Comparison of ENCODE assay signal across 25 mouse cellular contexts in genomic region chr5:116579533-116579932, GRCm38 (mm10). TPM values are rescaled to one million over a fixed set of nuclear protein-coding genes. Genes with fewer than 3 reads are reported as not detected.
DNase-seq lines count a peak whose midpoint lies in the region; ATAC-seq and TF ChIP-seq lines count a peak whose summit lies in the region.
"Had no signal": no experiment of that assay in that cellular context is flagged by ENCODE, and none has a peak within 500 bp of the region (broad histone marks: within the 10 kb centered on the region; RNA-seq: fewer than 3 reads in every experiment).

No protein-coding gene starts in this region.

- H3K36me3 ChIP-seq in forebrain, embryonic 15.5 days = peaks cover 16% of the 10 kb centered on the region
- H3K36me3 ChIP-seq in forebrain, embryonic 11.5 days (ENCODE audit: control insufficient read depth, insufficient read depth, low read length) = no peaks in the 10 kb centered on the region; the same call in 1 of the 2 replicates
- H3K36me3 ChIP-seq in lung, postnatal 0 days (ENCODE audit: insufficient read depth, low read length) = no peaks in the 10 kb centered on the region
- H3K36me3 ChIP-seq: limb, embryonic 13.5 days; liver, embryonic 12.5 days; stomach, embryonic 15.5 days had no signal

- peak overlapping the region; percentile 59; the same call in 1 of the 2 replicates for H3K27ac ChIP-seq in forebrain, embryonic 15.5 days (replicated peaks)
- H3K27ac ChIP-seq in forebrain, embryonic 11.5 days (ENCODE audit: low read depth, low read length) = no peak overlapping the region
- H3K27ac ChIP-seq in left cerebral cortex, adult 2 months = no peak overlapping the region
- no peak overlapping the region for H3K27ac ChIP-seq in lung, postnatal 0 days (ENCODE audit: low read length)
- H3K27ac ChIP-seq: embryonic facial prominence, embryonic 10.5 days; heart, adult 2 months; hindbrain, embryonic 13.5 days; kidney, postnatal 0 days; limb, embryonic 13.5 days; liver, embryonic 12.5 days; stomach, embryonic 15.5 days had no signal

- TF ChIP-seq EP300 in lung, postnatal 0 days (IDR thresholded peaks at IDR 0.05) = no peak

- TF ChIP-seq CTCF in left cerebral cortex, adult 2 months (IDR thresholded peaks at IDR 0.05) = peak; percentile 24
- TF ChIP-seq CTCF in lung, postnatal 0 days (IDR thresholded peaks at IDR 0.05) = no peak

- 72% methylated on average over 8 of the region's 8 CpGs for whole genome bisulfite sequencing in forebrain, embryonic 15.5 days
- WGBS in forebrain, embryonic 11.5 days = 92% methylated on average over 8 of the region's 8 CpGs
- 80% methylated on average over 8 of the region's 8 CpGs for whole genome bisulfite sequencing in lung, postnatal 0 days

- intact Hi-C loops in left cerebral cortex, adult 2 months (cut with DNase I) = no loop called here
- intact Hi-C loops in left cerebral cortex, postnatal 4 days (cut with DNase I) = no loop called here

- no peak for ATAC-seq in forebrain, embryonic 15.5 days (replicated peaks)
- no peak for ATAC-seq in forebrain, embryonic 11.5 days (replicated peaks; ENCODE audit: low FRiP score)
- no peak for ATAC-seq in lung, postnatal 0 days
- ATAC-seq: activated CD4-positive, CD25-positive, alpha-beta regulatory T cell, adult 4 months; liver, embryonic 12.5 days; midbrain, embryonic 16.5 days had no signal

- H3K9ac ChIP-seq in forebrain, embryonic 15.5 days (replicated peaks) = no peak overlapping the region
- H3K9ac ChIP-seq in forebrain, embryonic 11.5 days (ENCODE audit: low read length) = no peak overlapping the region
- no peak overlapping the region for H3K9ac ChIP-seq in lung, postnatal 0 days (replicated peaks; ENCODE audit: low read depth)
- H3K9ac ChIP-seq: hindbrain, embryonic 13.5 days; limb, embryonic 13.5 days; liver, embryonic 12.5 days; stomach, embryonic 15.5 days had no signal

- DNase-seq in forebrain, embryonic 11.5 days (ENCODE audit: low spot score) = no peak
- no peak for DNase-seq in left cerebral cortex, adult 2 months (ENCODE audit: extremely low spot score in 1 of 2, low spot score in 2 of 2)
- DNase-seq in left cerebral cortex, postnatal 4 days = no peak
- peak; percentile 5 for DNase-seq in NIH3T3 (ENCODE audit: low read depth)
- DNase-seq in brain, adult 2 months (ENCODE audit: low read depth, low spot score) = peak; percentile 70
- DNase-seq in lung, postnatal 0 days (ENCODE audit: low spot score) = no peak
- DNase-seq: adrenal gland, adult 8-10 months; gastrocnemius, postnatal 36 days; heart, adult 2 months; kidney, adult 2 months; lung, adult 18-20 months; lung, postnatal 14 days; thymus, postnatal 25 days had no signal

- peaks cover 30% of the 10 kb centered on the region for H3K4me1 ChIP-seq in forebrain, embryonic 15.5 days
- H3K4me1 ChIP-seq in forebrain, embryonic 11.5 days (replicated peaks; ENCODE audit: control insufficient read depth, insufficient read depth, low read length) = no peaks in the 10 kb centered on the region
- H3K4me1 ChIP-seq in lung, postnatal 0 days (ENCODE audit: insufficient read depth, low read depth, low read length) = no peaks in the 10 kb centered on the region
- H3K4me1 ChIP-seq: limb, embryonic 13.5 days; liver, embryonic 12.5 days; stomach, embryonic 15.5 days had no signal

- H3K4me2 ChIP-seq in forebrain, embryonic 15.5 days (replicated peaks) = no peak overlapping the region
- H3K4me2 ChIP-seq in forebrain, embryonic 11.5 days (ENCODE audit: low read depth, low read length, severe bottlenecking) = no peak overlapping the region
- no peak overlapping the region for H3K4me2 ChIP-seq in lung, postnatal 0 days (replicated peaks; ENCODE audit: low read depth, low read length)
- H3K4me2 ChIP-seq: hindbrain, embryonic 13.5 days; limb, embryonic 13.5 days; liver, embryonic 12.5 days; stomach, embryonic 15.5 days had no signal

- H3K9me3 ChIP-seq in forebrain, embryonic 15.5 days = no peaks in the 10 kb centered on the region
- peaks cover 4% of the 10 kb centered on the region; the same call in 1 of the 2 replicates for H3K9me3 ChIP-seq in forebrain, embryonic 11.5 days (ENCODE audit: control insufficient read depth, low read length)
- no peaks in the 10 kb centered on the region for H3K9me3 ChIP-seq in lung, postnatal 0 days (ENCODE audit: low read length)
- H3K9me3 ChIP-seq: embryonic facial prominence, embryonic 10.5 days; hindbrain, embryonic 13.5 days; limb, embryonic 13.5 days; stomach, embryonic 15.5 days had no signal

- no peaks in the 10 kb centered on the region for H3K27me3 ChIP-seq in forebrain, embryonic 15.5 days
- H3K27me3 ChIP-seq in forebrain, embryonic 11.5 days (ENCODE audit: control insufficient read depth, insufficient read depth, low read length) = no peaks in the 10 kb centered on the region
- no peaks in the 10 kb centered on the region for H3K27me3 ChIP-seq in lung, postnatal 0 days (replicated peaks; ENCODE audit: insufficient read depth, low read length)
- H3K27me3 ChIP-seq: hindbrain, embryonic 13.5 days; limb, embryonic 13.5 days; liver, embryonic 12.5 days; stomach, embryonic 15.5 days had no signal

- H3K4me3 ChIP-seq in forebrain, embryonic 15.5 days = no peak overlapping the region
- H3K4me3 ChIP-seq in forebrain, embryonic 11.5 days (ENCODE audit: low read depth, low read length) = no peak overlapping the region
- H3K4me3 ChIP-seq in left cerebral cortex, adult 2 months = no peak overlapping the region
- H3K4me3 ChIP-seq in lung, postnatal 0 days (ENCODE audit: low read depth, low read length) = no peak overlapping the region
- H3K4me3 ChIP-seq: embryonic facial prominence, embryonic 10.5 days; heart, adult 2 months; hindbrain, embryonic 13.5 days; limb, embryonic 13.5 days; liver, embryonic 12.5 days; stomach, embryonic 15.5 days had no signal

RNA-seq across cellular contexts. Expression of gene Srrm4, which starts 12.1 kb away (rescaled TPM):
- 32.7 and 34.4 TPM in 2 replicates for polyA plus RNA-seq in forebrain, embryonic 15.5 days (2015; fragmentation: Nextera tagmentation; extraction: Ambion mirVana)
- 19.2 and 19.5 TPM in 2 replicates for polyA plus RNA-seq in forebrain, embryonic 11.5 days (2014; fragmentation: Nextera tagmentation; extraction: Ambion mirVana)
- 10 to 100 TPM; 28.8 to 30.7 TPM for total RNA-seq in left cerebral cortex, adult 2 months (2021)
- total RNA-seq in left cerebral cortex, postnatal 4 days (2021) = 10 to 100 TPM; 45.3 to 53.8 TPM
- 0.17 and 0.27 TPM in 2 replicates for polyA plus RNA-seq in lung, postnatal 0 days (2015; fragmentation: Nextera tagmentation; extraction: Ambion mirVana)
- total RNA-seq: common myeloid progenitor, adult 5-6 weeks; megakaryocyte progenitor cell, adult 5-6 weeks; MEL had no signal
- polyA plus RNA-seq: activated CD4-positive, CD25-positive, alpha-beta regulatory T cell, adult 4 months had no signal

Comparison
In these comparisons a context has a peak if more than half of its experiments do, and no peak if none do; other contexts are left out.
1. DNase-seq: peak in NIH3T3 (single experiment) and brain, adult 2 months (single experiment); none in forebrain, embryonic 11.5 days (single experiment), left cerebral cortex, adult 2 months (0 of 2), left cerebral cortex, postnatal 4 days (single experiment) and lung, postnatal 0 days (single experiment).
2. RNA of gene Srrm4, which starts 12.1 kb away (polyA plus RNA-seq): 32.7 to 34.4 TPM in forebrain, embryonic 15.5 days and 19.2 to 19.5 TPM in forebrain, embryonic 11.5 days; 0.17 to 0.27 TPM in lung, postnatal 0 days; every median in the first group is over 10 times any median in the second.